Comparison of ENCODE assay signal across 8 mouse cellular contexts in the genomic region with DNA sequence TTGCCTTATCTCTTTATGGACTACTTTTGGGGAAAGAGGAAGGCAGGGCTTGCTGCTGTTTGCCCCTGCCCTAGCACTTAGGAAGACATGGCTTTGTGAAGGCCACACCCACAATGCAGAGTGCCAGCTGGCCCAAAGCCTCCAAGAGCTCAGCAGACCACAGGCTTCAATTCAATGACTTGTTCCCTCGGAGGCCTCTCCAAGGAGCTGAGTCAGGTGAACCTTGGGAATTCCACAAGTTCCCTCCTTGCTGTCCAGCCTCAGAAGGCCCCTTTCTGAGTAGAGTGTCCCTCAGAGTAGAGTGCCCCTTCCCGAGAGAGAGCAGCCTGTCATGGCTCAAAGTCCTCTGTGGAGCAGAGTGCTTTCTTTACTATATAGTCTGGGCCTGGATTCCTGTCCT.
DNase-seq lines count a peak whose midpoint lies in the region; ATAC-seq and TF ChIP-seq lines count a peak whose summit lies in the region.

No protein-coding gene starts in this region.

- 12% methylated on average over 2 of the region's 2 CpGs for WGBS in kidney, embryonic 14.5 days
- 10% methylated on average over 2 of the region's 2 CpGs for WGBS in thymus, adult 2 months

- H3K36me3 ChIP-seq in kidney, embryonic 14.5 days (ENCODE audit: control insufficient read depth, insufficient read depth, low read length): no peaks in the 10 kb centered on the region
- no peaks in the 10 kb centered on the region for H3K36me3 ChIP-seq in thymus, adult 2 months (ENCODE audit: control insufficient read depth, insufficient read depth, low read length)

- peak; percentile 68 for DNase-seq in urinary bladder, postnatal 14 days (ENCODE audit: low spot score)
- DNase-seq in urinary bladder, postnatal 10 days (ENCODE audit: low spot score): no peak
- DNase-seq in heart, adult 8-10 months (ENCODE audit: low spot score): peak; percentile 67
- peak; percentile 78 for DNase-seq in lung, postnatal 14 days
- no peak for DNase-seq in cerebellum, adult 11-12 months
- no peak for DNase-seq in thymus, adult 2 months
- DNase-seq in thymus, postnatal 36 days: no peak

- no peak for TF ChIP-seq POLR2A in thymus, adult 2 months (IDR thresholded peaks at IDR 0.05; ENCODE audit: control insufficient read depth, extremely low read depth, insufficient read depth, low read length, poor library complexity)

- H3K9ac ChIP-seq in kidney, embryonic 14.5 days (ENCODE audit: low read depth, low read length): peak overlapping the region; percentile 34; the same call in 1 of the 2 replicates

- ATAC-seq in kidney, embryonic 14.5 days (ENCODE audit: low FRiP score, low TSS enrichment): no peak

- no peaks in the 10 kb centered on the region for H3K9me3 ChIP-seq in kidney, embryonic 14.5 days (ENCODE audit: control insufficient read depth, low read length)

- H3K4me1 ChIP-seq in kidney, embryonic 14.5 days (ENCODE audit: control insufficient read depth, insufficient read depth, low read length): peaks cover 34% of the 10 kb centered on the region
- H3K4me1 ChIP-seq in thymus, adult 2 months (replicated peaks; ENCODE audit: control insufficient read depth, insufficient read depth, low read length): peaks cover 20% of the 10 kb centered on the region

- H3K4me2 ChIP-seq in kidney, embryonic 14.5 days (replicated peaks; ENCODE audit: low read depth, low read length): no peak overlapping the region

- peak overlapping the region; percentile 69 for H3K27ac ChIP-seq in kidney, embryonic 14.5 days (ENCODE audit: low read depth, low read length)
- H3K27ac ChIP-seq in thymus, adult 2 months (ENCODE audit: control insufficient read depth, insufficient read depth, low read length): no peak overlapping the region

- peaks cover 4% of the 10 kb centered on the region; the same call in 1 of the 2 replicates for H3K27me3 ChIP-seq in kidney, embryonic 14.5 days (ENCODE audit: control insufficient read depth, insufficient read depth, low read length)
- H3K27me3 ChIP-seq in thymus, adult 2 months (ENCODE audit: control insufficient read depth, insufficient read depth, low read length): no peaks in the 10 kb centered on the region

- no peak for TF ChIP-seq CTCF in thymus, adult 2 months (IDR thresholded peaks at IDR 0.05; ENCODE audit: borderline replicate concordance, control insufficient read depth, extremely low read depth, insufficient read depth, low read length, poor library complexity)

- H3K4me3 ChIP-seq in kidney, embryonic 14.5 days (ENCODE audit: low read length): no peak overlapping the region
- H3K4me3 ChIP-seq in thymus, adult 2 months (ENCODE audit: control insufficient read depth, insufficient read depth, low read length): no peak overlapping the region

Comparison
In these comparisons a context has a peak if more than half of its experiments do, and no peak if none do; other contexts are left out.
1. DNase-seq: peak in urinary bladder, postnatal 14 days (single experiment), heart, adult 8-10 months (single experiment) and lung, postnatal 14 days (single experiment); none in urinary bladder, postnatal 10 days (single experiment), cerebellum, adult 11-12 months (single experiment), thymus, adult 2 months (single experiment) and thymus, postnatal 36 days (0 of 2).